Mouse (Mus musculus): ENCODE data around the gene Pgm2l1. TPM values are rescaled to one million over a fixed set of nuclear protein-coding genes. Genes with fewer than 3 reads are reported as not detected.
A peak's percentile ranks its signal among the peaks of the same experiment; 100 is the strongest.

The Pgm2l1 gene
- polyA plus RNA-seq, 1 experiment, result 49.6 TPM

- WGBS, result 66% methylated on average over 6 of the region's 6 CpGs
- Histone ChIP-seq H3K27me3 (ENCODE audit: control insufficient read depth, insufficient read depth, low read length) (no peaks in the 10 kb centered on the region), H3K4me3 (replicated peaks; ENCODE audit: insufficient read depth, low read depth, low read length) (no peak overlapping the region), H3K27ac (ENCODE audit: insufficient read depth, low read length) (no peak overlapping the region), H3K4me1 (ENCODE audit: control insufficient read depth, insufficient read depth, low read length) (no peaks in the 10 kb centered on the region)
- no peak for DNase-seq
- no peak for TF ChIP-seq CTCF (IDR thresholded peaks at IDR 0.05; ENCODE audit: borderline replicate concordance, insufficient read depth, low read depth, low read length)
- no peak for TF ChIP-seq POLR2A (IDR thresholded peaks at IDR 0.05; ENCODE audit: borderline replicate concordance, insufficient read depth, low read length)
Measured at GRCm38 (mm10) chr7:100296699-100297098, 69.5 kb downstream of the Pgm2l1 start.

- H3K27ac ChIP-seq (ENCODE audit: insufficient read depth, low read length), result no peak overlapping the region
- 79% methylated on average over 14 of the region's 14 CpGs for WGBS
- H3K4me3 ChIP-seq (replicated peaks; ENCODE audit: insufficient read depth, low read depth, low read length), result no peak overlapping the region
- no peaks in the 10 kb centered on the region for H3K27me3 ChIP-seq (ENCODE audit: control insufficient read depth, insufficient read depth, low read length)
- no peaks in the 10 kb centered on the region for H3K4me1 ChIP-seq (ENCODE audit: control insufficient read depth, insufficient read depth, low read length)
- DNase-seq, result no peak
- TF ChIP-seq CTCF (IDR thresholded peaks at IDR 0.05; ENCODE audit: borderline replicate concordance, insufficient read depth, low read depth, low read length) (no peak), POLR2A (IDR thresholded peaks at IDR 0.05; ENCODE audit: borderline replicate concordance, insufficient read depth, low read length) (no peak)
Measured at GRCm38 (mm10) chr7:100298861-100299510, 71.8 kb downstream of the Pgm2l1 start.

- Histone ChIP-seq H3K4me3 (replicated peaks; ENCODE audit: insufficient read depth, low read depth, low read length) (no peak overlapping the region), H3K27ac (ENCODE audit: insufficient read depth, low read length) (no peak overlapping the region), H3K27me3 (ENCODE audit: control insufficient read depth, insufficient read depth, low read length) (no peaks in the 10 kb centered on the region), H3K4me1 (ENCODE audit: control insufficient read depth, insufficient read depth, low read length) (no peaks in the 10 kb centered on the region)
- TF ChIP-seq CTCF (IDR thresholded peaks at IDR 0.05; ENCODE audit: borderline replicate concordance, insufficient read depth, low read depth, low read length) (no peak), POLR2A (IDR thresholded peaks at IDR 0.05; ENCODE audit: borderline replicate concordance, insufficient read depth, low read length) (no peak)
- WGBS, result 72% methylated on average over 3 of the region's 3 CpGs
- no peak for DNase-seq
Measured at GRCm38 (mm10) chr7:100301390-100301789, 74.2 kb downstream of the Pgm2l1 start.

- no peak for TF ChIP-seq CTCF (IDR thresholded peaks at IDR 0.05; ENCODE audit: borderline replicate concordance, insufficient read depth, low read depth, low read length)
- no peak for TF ChIP-seq POLR2A (IDR thresholded peaks at IDR 0.05; ENCODE audit: borderline replicate concordance, insufficient read depth, low read length)
- Histone ChIP-seq H3K4me3 (replicated peaks; ENCODE audit: insufficient read depth, low read depth, low read length) (no peak overlapping the region), H3K4me1 (ENCODE audit: control insufficient read depth, insufficient read depth, low read length) (no peaks in the 10 kb centered on the region), H3K27me3 (ENCODE audit: control insufficient read depth, insufficient read depth, low read length) (no peaks in the 10 kb centered on the region), H3K27ac (ENCODE audit: insufficient read depth, low read length) (no peak overlapping the region)
- WGBS, result 47% methylated on average over 4 of the region's 4 CpGs
- no peak for DNase-seq
Measured at GRCm38 (mm10) chr7:100302316-100302715, 75.1 kb downstream of the Pgm2l1 start.

GRCm38 (mm10) chr7:100305894-100306293 lies 78.7 kb downstream of the Pgm2l1 start:
- 88% methylated on average over 9 of the region's 9 CpGs for WGBS
- Histone ChIP-seq H3K4me1 (ENCODE audit: control insufficient read depth, insufficient read depth, low read length) (no peaks in the 10 kb centered on the region), H3K27ac (ENCODE audit: insufficient read depth, low read length) (no peak overlapping the region), H3K4me3 (replicated peaks; ENCODE audit: insufficient read depth, low read depth, low read length) (no peak overlapping the region), H3K27me3 (ENCODE audit: control insufficient read depth, insufficient read depth, low read length) (no peaks in the 10 kb centered on the region)
- no peak for DNase-seq
- TF ChIP-seq CTCF (IDR thresholded peaks at IDR 0.05; ENCODE audit: borderline replicate concordance, insufficient read depth, low read depth, low read length) (no peak), POLR2A (IDR thresholded peaks at IDR 0.05; ENCODE audit: borderline replicate concordance, insufficient read depth, low read length) (no peak)

- DNase-seq, result peak in 1 of 2 experiments; percentile 12
- Histone ChIP-seq H3K27ac (ENCODE audit: insufficient read depth, low read length) (no peak overlapping the region), H3K4me3 (replicated peaks; ENCODE audit: insufficient read depth, low read depth, low read length) (no peak overlapping the region), H3K4me1 (ENCODE audit: control insufficient read depth, insufficient read depth, low read length) (no peaks in the 10 kb centered on the region), H3K27me3 (ENCODE audit: control insufficient read depth, insufficient read depth, low read length) (no peaks in the 10 kb centered on the region)
- TF ChIP-seq POLR2A (IDR thresholded peaks at IDR 0.05; ENCODE audit: borderline replicate concordance, insufficient read depth, low read length), result no peak
- TF ChIP-seq CTCF (IDR thresholded peaks at IDR 0.05; ENCODE audit: borderline replicate concordance, insufficient read depth, low read depth, low read length), result no peak
- WGBS, result 59% methylated on average over 6 of the region's 6 CpGs
Measured at GRCm38 (mm10) chr7:100307872-100308653, 80.9 kb downstream of the Pgm2l1 start.

- no peak overlapping the region for H3K4me3 ChIP-seq (replicated peaks; ENCODE audit: insufficient read depth, low read depth, low read length)
- no peak overlapping the region for H3K27ac ChIP-seq (ENCODE audit: insufficient read depth, low read length)
- DNase-seq, result no peak
- no peaks in the 10 kb centered on the region for H3K4me1 ChIP-seq (ENCODE audit: control insufficient read depth, insufficient read depth, low read length)
- WGBS, result 60% methylated on average over 1 of the region's 1 CpGs
- TF ChIP-seq CTCF (IDR thresholded peaks at IDR 0.05; ENCODE audit: borderline replicate concordance, insufficient read depth, low read depth, low read length), result no peak
- no peak for TF ChIP-seq POLR2A (IDR thresholded peaks at IDR 0.05; ENCODE audit: borderline replicate concordance, insufficient read depth, low read length)
- no peaks in the 10 kb centered on the region for H3K27me3 ChIP-seq (ENCODE audit: control insufficient read depth, insufficient read depth, low read length)
Measured at GRCm38 (mm10) chr7:100309216-100309615, 82.0 kb downstream of the Pgm2l1 start.

- Histone ChIP-seq H3K4me1 (ENCODE audit: control insufficient read depth, insufficient read depth, low read length) (no peaks in the 10 kb centered on the region), H3K27ac (ENCODE audit: insufficient read depth, low read length) (no peak overlapping the region), H3K27me3 (ENCODE audit: control insufficient read depth, insufficient read depth, low read length) (no peaks in the 10 kb centered on the region), H3K4me3 (replicated peaks; ENCODE audit: insufficient read depth, low read depth, low read length) (no peak overlapping the region)
- no peak for DNase-seq
- TF ChIP-seq POLR2A (IDR thresholded peaks at IDR 0.05; ENCODE audit: borderline replicate concordance, insufficient read depth, low read length) (no peak), CTCF (IDR thresholded peaks at IDR 0.05; ENCODE audit: borderline replicate concordance, insufficient read depth, low read depth, low read length) (no peak)
- 60% methylated on average over 6 of the region's 6 CpGs for WGBS
Measured at GRCm38 (mm10) chr7:100309679-100310078, 82.5 kb downstream of the Pgm2l1 start.
